Mouse (Mus musculus) heart, embryonic 13.5 days (tissue): ENCODE data around the gene Gm20812. TPM values are rescaled to one million over a fixed set of nuclear protein-coding genes. Genes with fewer than 3 reads are reported as not detected.
"Not testable (repeated sequence)": the region's sequence is repeated elsewhere in the genome, so short reads cannot be mapped to it uniquely, and the experiment has no call there.

ENCODE experiments used
- ATAC-seq: fragments of 200-750 bp; cut with Nextera tagmentation; 2 replicates; pipeline ENCODE4 v1.8.0; 2017; ENCODE audit warnings: moderate TSS enrichment; ENCODE audit not compliant: insufficient number of reproducible peaks, low FRiP score, low TSS enrichment; ENCODE audit errors: extremely low read depth
- H3K27ac ChIP-seq: fragments of 300-500 bp; sonication (generic); replicated peaks from 2 replicates; pipeline ENCODE4 v1.5.1; 2015; ENCODE audit warnings: moderate library complexity, mild to moderate bottlenecking, inconsistent platforms
- H3K27me3 ChIP-seq: fragments of 300-500 bp; sonication (generic); replicated peaks from 2 replicates; pipeline ENCODE4 v1.6.1; 2015; ENCODE audit warnings: mild to moderate bottlenecking, inconsistent platforms
- H3K36me3 ChIP-seq: fragments of 300-500 bp; sonication (generic); 2 replicates; pipeline ENCODE4 v1.6.1; 2015; ENCODE audit warnings: mild to moderate bottlenecking, inconsistent platforms
- H3K4me1 ChIP-seq: fragments of 300-500 bp; sonication (generic); 2 replicates; pipeline ENCODE4 v1.6.1; 2015; ENCODE audit warnings: inconsistent platforms
- H3K4me2 ChIP-seq: fragments of 300-500 bp; sonication (generic); 2 replicates; pipeline ENCODE4 v1.6.1; 2015; ENCODE audit warnings: inconsistent platforms, mild to moderate bottlenecking, moderate library complexity
- H3K4me3 ChIP-seq: fragments of 300-500 bp; sonication (generic); 2 replicates; pipeline ENCODE4 v1.5.1; 2015; ENCODE audit warnings: moderate library complexity, mild to moderate bottlenecking, inconsistent platforms
- H3K9ac ChIP-seq: fragments of 300-500 bp; sonication (generic); 2 replicates; pipeline ENCODE4 v1.6.1; 2015; ENCODE audit warnings: inconsistent platforms, mild to moderate bottlenecking, moderate library complexity
- H3K9me3 ChIP-seq: fragments of 300-500 bp; sonication (generic); 2 replicates; pipeline ENCODE4 v1.6.1; 2016; ENCODE audit warnings: inconsistent platforms
- WGBS: fragments of 180-500 bp; shearing (Covaris S2); methylation state at CpG from one replicate; pipeline ENCODE4 v1.1.7; 2015; ENCODE audit warnings: mixed read lengths; 5-methylcytosine and 5-hydroxymethylcytosine counted together
- polyA plus RNA-seq: library from polyadenylated mRNA; unstranded; fragments of >200 nt; fragmentation: Nextera tagmentation; extraction: Ambion mirVana; gene quantifications from 2 replicates; pipeline ENCODE4 v1.2.1, GENCODE M21; 2015

Gene Gm20812
- not detected in 2 replicates for polyA plus RNA-seq

- H3K9me3 ChIP-seq, H3K4me2 ChIP-seq, H3K4me3 ChIP-seq, ATAC-seq, H3K27ac ChIP-seq, H3K27me3 ChIP-seq, H3K9ac ChIP-seq, H3K36me3 ChIP-seq, H3K4me1 ChIP-seq: not testable (repeated sequence)
- WGBS, result no CpG with 5 or more reads among the region's 3 CpGs
These were observed at the start of gene Gm20812 for GRCm38 (mm10) chrY:12381681-12382080. Gm20812 (plus strand) TSS chrY:12381981.

Other genes with a start within 250 kb of the Gm20812 start
- gene Gm29554, start 108.0 kb upstream of the Gm20812 start, polyA plus RNA-seq, result not detected in 2 replicates